Mouse (Mus musculus) forebrain, embryonic 15.5 days (tissue): Measurements from ENCODE around the gene Cltrn. TPM values are rescaled to one million over a fixed set of nuclear protein-coding genes. Genes with fewer than 3 reads are reported as not detected.

Source experiments
- ATAC-seq: fragments of 200-750 bp; cut with Nextera tagmentation; replicated peaks from 2 replicates; pipeline ENCODE4 v1.8.0; 2017; ENCODE audit warnings: mild to moderate bottlenecking, moderate TSS enrichment, moderate library complexity
- H3K27ac ChIP-seq: fragments of 300-500 bp; sonication (generic); replicated peaks from 2 replicates; pipeline ENCODE4 v1.5.1; 2015; ENCODE audit warnings: mild to moderate bottlenecking, inconsistent platforms
- H3K27me3 ChIP-seq: fragments of 300-500 bp; sonication (generic); 2 replicates; pipeline ENCODE4 v1.6.1; 2015; ENCODE audit warnings: inconsistent platforms
- H3K36me3 ChIP-seq: fragments of 300-500 bp; sonication (generic); 2 replicates; pipeline ENCODE4 v1.6.1; 2015; ENCODE audit warnings: mild to moderate bottlenecking, inconsistent platforms
- H3K4me1 ChIP-seq: fragments of 300-500 bp; sonication (generic); 2 replicates; pipeline ENCODE4 v1.6.1; 2015; ENCODE audit warnings: inconsistent platforms
- H3K4me2 ChIP-seq: fragments of 300-500 bp; sonication (generic); replicated peaks from 2 replicates; pipeline ENCODE4 v1.6.1; 2015; ENCODE audit warnings: mild to moderate bottlenecking, inconsistent platforms
- H3K4me3 ChIP-seq: fragments of 300-500 bp; sonication (generic); 2 replicates; pipeline ENCODE4 v1.5.1; 2015; ENCODE audit warnings: mild to moderate bottlenecking, inconsistent platforms
- H3K9ac ChIP-seq: fragments of 300-500 bp; sonication (generic); replicated peaks from 2 replicates; pipeline ENCODE4 v1.6.1; 2015; ENCODE audit warnings: mild to moderate bottlenecking, inconsistent platforms
- H3K9me3 ChIP-seq: fragments of 300-500 bp; sonication (generic); 2 replicates; pipeline ENCODE4 v1.6.1; 2016; ENCODE audit warnings: inconsistent platforms
- WGBS: fragments of 180-500 bp; shearing (Covaris S2); methylation state at CpG from one replicate; pipeline ENCODE4 v1.1.7; 2015; ENCODE audit warnings: mixed read lengths; 5-methylcytosine and 5-hydroxymethylcytosine counted together
- polyA plus RNA-seq: library from polyadenylated mRNA; unstranded; fragments of >200 nt; fragmentation: Nextera tagmentation; extraction: Ambion mirVana; gene quantifications from 2 replicates; pipeline ENCODE4 v1.2.1, GENCODE M21; 2015

The Cltrn gene
- polyA plus RNA-seq, 1 experiment from 2014 or later = 0.18 TPM

GRCm38 (mm10) chrX:164145463-164146250 lies 57.0 kb downstream of the Cltrn start:
- Histone ChIP-seq H3K9ac (no peak overlapping the region), H3K4me3 (no peak overlapping the region), H3K27me3 (no peaks in the 10 kb centered on the region), H3K27ac (no peak overlapping the region), H3K4me1 (no peaks in the 10 kb centered on the region), H3K36me3 (no peaks in the 10 kb centered on the region), H3K9me3 (no peaks in the 10 kb centered on the region), H3K4me2 (no peak overlapping the region)
- no peak for ATAC-seq
- 85% methylated on average over 6 of the region's 6 CpGs for WGBS

GRCm38 (mm10) chrX:164152703-164153102 lies 64.1 kb downstream of the Cltrn start:
- 80% methylated on average over 2 of the region's 2 CpGs for WGBS
- H3K9ac ChIP-seq = no peak overlapping the region
- no peaks in the 10 kb centered on the region for H3K27me3 ChIP-seq
- H3K4me1 ChIP-seq = no peaks in the 10 kb centered on the region
- ATAC-seq = no peak
- no peak overlapping the region for H3K4me3 ChIP-seq
- H3K27ac ChIP-seq = no peak overlapping the region
- no peaks in the 10 kb centered on the region for H3K9me3 ChIP-seq
- no peaks in the 10 kb centered on the region for H3K36me3 ChIP-seq
- no peak overlapping the region for H3K4me2 ChIP-seq

GRCm38 (mm10) chrX:164153606-164154005 lies 65.0 kb downstream of the Cltrn start:
- Histone ChIP-seq H3K36me3 (no peaks in the 10 kb centered on the region), H3K27ac (no peak overlapping the region), H3K9me3 (no peaks in the 10 kb centered on the region), H3K4me3 (no peak overlapping the region), H3K27me3 (no peaks in the 10 kb centered on the region), H3K4me2 (no peak overlapping the region), H3K9ac (no peak overlapping the region), H3K4me1 (no peaks in the 10 kb centered on the region)
- no peak for ATAC-seq

DNA sequence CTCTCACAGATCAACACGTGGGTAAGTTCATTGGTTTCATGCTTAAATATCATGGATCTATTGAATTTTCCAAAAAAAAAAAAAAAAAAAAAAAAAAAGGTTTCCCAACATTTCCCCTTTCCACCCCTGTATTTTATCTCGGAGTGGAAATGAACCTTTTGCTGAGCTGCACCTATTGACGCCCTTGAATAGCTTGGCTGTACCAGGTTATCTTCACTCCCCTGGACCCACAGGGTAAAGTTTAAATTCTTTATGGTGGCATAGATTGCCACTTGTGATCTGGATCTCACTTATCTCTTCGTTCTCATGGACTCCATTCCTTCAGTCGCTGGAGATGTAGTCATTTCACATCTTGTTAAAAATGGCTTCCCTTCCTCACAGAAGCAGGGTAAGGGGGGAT lies 66.0 kb downstream of the Cltrn start:
- H3K9me3 ChIP-seq = no peaks in the 10 kb centered on the region
- H3K27me3 ChIP-seq = no peaks in the 10 kb centered on the region
- H3K27ac ChIP-seq = no peak overlapping the region
- no peak overlapping the region for H3K9ac ChIP-seq
- no peaks in the 10 kb centered on the region for H3K4me1 ChIP-seq
- no peak for ATAC-seq
- no peak overlapping the region for H3K4me3 ChIP-seq
- no peak overlapping the region for H3K4me2 ChIP-seq
- 84% methylated on average over 5 of the region's 5 CpGs for WGBS
- H3K36me3 ChIP-seq = no peaks in the 10 kb centered on the region

GRCm38 (mm10) chrX:164164681-164165080 lies 76.1 kb downstream of the Cltrn start:
- Histone ChIP-seq H3K9ac (no peak overlapping the region), H3K9me3 (no peaks in the 10 kb centered on the region), H3K27me3 (no peaks in the 10 kb centered on the region), H3K36me3 (no peaks in the 10 kb centered on the region), H3K27ac (no peak overlapping the region), H3K4me3 (no peak overlapping the region), H3K4me1 (no peaks in the 10 kb centered on the region), H3K4me2 (no peak overlapping the region)
- WGBS = 90% methylated on average over 1 of the region's 1 CpGs
- ATAC-seq = no peak

Other genes starting within 250 kb of the Cltrn start
- 115 and 121 TPM in 2 replicates for gene Ap1s2, start 179.8 kb upstream of the Cltrn start, polyA plus RNA-seq
- gene Zrsr2, start 130.2 kb upstream of the Cltrn start, polyA plus RNA-seq = 55.8 and 57.2 TPM in 2 replicates
- gene Car5b, start 60.8 kb upstream of the Cltrn start, polyA plus RNA-seq = 0.29 and 0.40 TPM in 2 replicates
- gene Siah1b, start 12.3 kb upstream of the Cltrn start, polyA plus RNA-seq = 28.8 and 30.9 TPM in 2 replicates
- 0.06 and 0.15 TPM in 2 replicates for gene Ace2, start 50.5 kb downstream of the Cltrn start, polyA plus RNA-seq
- 0.08 and 0.14 TPM in 2 replicates for gene Bmx, start 169.4 kb downstream of the Cltrn start, polyA plus RNA-seq
- 2.4 and 3.6 TPM in 2 replicates for gene Pir, start 180.5 kb downstream of the Cltrn start, polyA plus RNA-seq